Mouse (Mus musculus): ENCODE measurements at regions not wholly inside any gene's neighbourhood (a gene's known extent, or its start where the extent isn't known, plus 50 kb on each side); places are given as distances from the start of the nearest gene placed in this dataset.

GRCm38 (mm10) chr9:51517643-51518042, 188.9 kb upstream of the 1810046K07Rik start:
- no peak for DNase-seq
- intact Hi-C loops (cut with DNase I), result no loop called here

- intact Hi-C loops (cut with DNase I), result no loop called here
- peak; percentile 31 to 35 for DNase-seq
Observed at GRCm38 (mm10) chr9:51518376-51518775, 189.7 kb upstream of the 1810046K07Rik start.

GRCm38 (mm10) chr9:51523471-51523870, 194.8 kb upstream of the 1810046K07Rik start:
- no peak for DNase-seq
- intact Hi-C loops (cut with DNase I), result no loop called here

GRCm38 (mm10) chr9:51525906-51526305, 197.2 kb upstream of the 1810046K07Rik start:
- intact Hi-C loops (cut with DNase I), result no loop called here
- DNase-seq, result no peak

- no peak for DNase-seq
- intact Hi-C loops (cut with DNase I), result no loop called here
Observed at GRCm38 (mm10) chr9:51538894-51539293, 210.2 kb upstream of the 1810046K07Rik start.

GRCm38 (mm10) chr9:51541940-51542339, 213.2 kb upstream of the 1810046K07Rik start:
- no peak for DNase-seq

GRCm38 (mm10) chr9:51572040-51572439, 193.1 kb upstream of the Arhgap20 start:
- peak; percentile 13 to 16 for DNase-seq
- intact Hi-C loops (cut with DNase I), result no loop called here

More at GRCm38 (mm10) chr9:51541940-51542339, 213.2 kb upstream of the 1810046K07Rik start:
- intact Hi-C loops (cut with DNase I), result no loop called here

- DNase-seq, result no peak
- intact Hi-C loops (cut with DNase I), result no loop called here
Observed at GRCm38 (mm10) chr9:51581601-51582000, 183.5 kb upstream of the Arhgap20 start.

GRCm38 (mm10) chr9:51593707-51594106, 171.4 kb upstream of the Arhgap20 start:
- no peak for DNase-seq

GRCm38 (mm10) chr9:51598706-51599105, 166.4 kb upstream of the Arhgap20 start:
- intact Hi-C loops (cut with DNase I), result no loop called here
- peak; percentile 13 to 16 for DNase-seq

More at GRCm38 (mm10) chr9:51593707-51594106, 171.4 kb upstream of the Arhgap20 start:
- intact Hi-C loops (cut with DNase I), result no loop called here

GRCm38 (mm10) chr9:51608158-51608557, 157.0 kb upstream of the Arhgap20 start:
- intact Hi-C loops (cut with DNase I), result no loop called here
- no peak for DNase-seq

GRCm38 (mm10) chr9:51608697-51609456, 156.3 kb upstream of the Arhgap20 start:
- intact Hi-C loops (cut with DNase I), result no loop called here
- DNase-seq, result no peak

- no peak for DNase-seq
- intact Hi-C loops (cut with DNase I), result no loop called here
Observed at GRCm38 (mm10) chr9:51626156-51626555, 139.0 kb upstream of the Arhgap20 start.

GRCm38 (mm10) chr9:51636097-51636496, 129.0 kb upstream of the Arhgap20 start:
- DNase-seq, result no peak
- intact Hi-C loops (cut with DNase I), result loop anchor here (10.0 kb wide), 1 partner anchor 241 kb away; no protein-coding TSS in a partner anchor

- intact Hi-C loops (cut with DNase I), result loop anchor here (10.0 kb wide), 1 partner anchor 242 kb away; no protein-coding TSS in a partner anchor
- DNase-seq, result no peak
Observed at GRCm38 (mm10) chr9:51636559-51637127, 128.5 kb upstream of the Arhgap20 start.

- peak; percentile 64 to 73 for DNase-seq
- intact Hi-C loops (cut with DNase I), result loop anchor here (10.0 kb wide), 1 partner anchor 243 kb away; no protein-coding TSS in a partner anchor
Observed at GRCm38 (mm10) chr9:51637131-51637920, 127.8 kb upstream of the Arhgap20 start.

GRCm38 (mm10) chr9:51641706-51642105, 123.4 kb upstream of the Arhgap20 start:
- DNase-seq, result peak; percentile 32 to 51
- intact Hi-C loops (cut with DNase I), result no loop called here

- intact Hi-C loops (cut with DNase I), result no loop called here
- DNase-seq, result no peak
Observed at GRCm38 (mm10) chr9:51645426-51645825, 119.7 kb upstream of the Arhgap20 start.

- DNase-seq, result no peak
- intact Hi-C loops (cut with DNase I), result no loop called here
Observed at GRCm38 (mm10) chr9:51653376-51654292, 111.5 kb upstream of the Arhgap20 start.

GRCm38 (mm10) chr9:51654645-51655044, 110.5 kb upstream of the Arhgap20 start:
- intact Hi-C loops (cut with DNase I), result no loop called here
- DNase-seq, result no peak
